15 mouse cellular contexts compared by ENCODE assay signal in genomic region chr2:166569182-166569581, GRCm38 (mm10).
"Had no signal": no experiment of that assay in that cellular context is flagged by ENCODE, and none has a peak within 500 bp of the region (broad histone marks: within the 10 kb centered on the region; RNA-seq: fewer than 3 reads in every experiment).

No protein-coding gene starts in this region.

- H3K36me3 ChIP-seq: intestine, embryonic 15.5 days had no signal

- ATAC-seq: intestine, embryonic 15.5 days; lung, postnatal 0 days had no signal

- H3K4me3 ChIP-seq: intestine, embryonic 15.5 days; layer of hippocampus, adult 2 months; limb, embryonic 10.5 days; limb, embryonic 13.5 days; liver, embryonic 13.5 days had no signal

- H3K27me3 ChIP-seq: intestine, embryonic 15.5 days; limb, embryonic 13.5 days; liver, embryonic 13.5 days had no signal

- H3K9ac ChIP-seq: intestine, embryonic 15.5 days; limb, embryonic 13.5 days; liver, embryonic 13.5 days; lung, embryonic 14.5 days had no signal

- H3K4me2 ChIP-seq: intestine, embryonic 15.5 days; limb, embryonic 13.5 days; liver, embryonic 13.5 days; lung, embryonic 14.5 days; midbrain, embryonic 11.5 days had no signal

- DNase-seq: layer of hippocampus, adult 9-11 months; liver; liver, embryonic 13.5 days; lung, embryonic 14.5 days; midbrain, embryonic 14.5 days; thymus, adult 2 months; thymus, postnatal 14 days; thymus, postnatal 4 days had no signal

- H3K9me3 ChIP-seq: intestine, embryonic 15.5 days; limb, embryonic 10.5 days; limb, embryonic 13.5 days; liver, embryonic 13.5 days had no signal

- H3K27ac ChIP-seq: intestine, embryonic 15.5 days; layer of hippocampus, adult 2 months; limb, embryonic 10.5 days; limb, embryonic 13.5 days; liver, embryonic 13.5 days; macrophage had no signal
